Comparison of ENCODE assay signal across 8 mouse cellular contexts in genomic region chr19:46328081-46329030, GRCm38 (mm10). TPM values are rescaled to one million over a fixed set of nuclear protein-coding genes. Genes with fewer than 3 reads are reported as not detected.
DNase-seq lines count a peak whose midpoint lies in the region; ATAC-seq and TF ChIP-seq lines count a peak whose summit lies in the region.

TSS of gene Fbxl15 (plus strand) at chr19:46328184.

- TF ChIP-seq POLR2A in bone marrow, adult 2 months (IDR thresholded peaks at IDR 0.05; ENCODE audit: borderline replicate concordance, control insufficient read depth, low read depth, low read length) = peak; percentile 54; the same call in 1 of the 2 replicates

- H3K27me3 ChIP-seq in embryonic facial prominence, embryonic 15.5 days = peaks cover 43% of the 10 kb centered on the region
- peaks cover 37% of the 10 kb centered on the region for H3K27me3 ChIP-seq in kidney, embryonic 14.5 days (ENCODE audit: control insufficient read depth, insufficient read depth, low read length)
- H3K27me3 ChIP-seq in limb, embryonic 15.5 days = peaks cover 48% of the 10 kb centered on the region

- peak; percentile 90 for ATAC-seq in embryonic facial prominence, embryonic 15.5 days (ENCODE audit: insufficient number of reproducible peaks, low FRiP score, low TSS enrichment, low read depth)
- ATAC-seq in kidney, embryonic 14.5 days (ENCODE audit: low FRiP score, low TSS enrichment) = peak; percentile 86
- ATAC-seq in limb, embryonic 15.5 days (ENCODE audit: insufficient number of reproducible peaks, low FRiP score, low TSS enrichment, low read depth) = peak; percentile 87

- H3K4me1 ChIP-seq in bone marrow, adult 2 months (ENCODE audit: control insufficient read depth, insufficient read depth, low read length) = peaks cover 4% of the 10 kb centered on the region; the same call in 1 of the 2 replicates
- peaks cover 38% of the 10 kb centered on the region for H3K4me1 ChIP-seq in embryonic facial prominence, embryonic 15.5 days
- H3K4me1 ChIP-seq in kidney, embryonic 14.5 days (ENCODE audit: control insufficient read depth, insufficient read depth, low read length) = peaks cover 8% of the 10 kb centered on the region; the same call in 1 of the 2 replicates
- H3K4me1 ChIP-seq in limb, embryonic 15.5 days = peaks cover 32% of the 10 kb centered on the region

- H3K4me3 ChIP-seq in bone marrow, adult 2 months (replicated peaks; ENCODE audit: control insufficient read depth, low read depth, low read length) = peak within 1 kb of the TSS; percentile 99
- peak within 1 kb of the TSS; percentile 78 for H3K4me3 ChIP-seq in embryonic facial prominence, embryonic 15.5 days (replicated peaks)
- peak within 1 kb of the TSS; percentile 73 for H3K4me3 ChIP-seq in kidney, embryonic 14.5 days (ENCODE audit: low read length)
- H3K4me3 ChIP-seq in limb, embryonic 15.5 days = peak within 1 kb of the TSS; percentile 75

- no peaks in the 10 kb centered on the region for H3K9me3 ChIP-seq in embryonic facial prominence, embryonic 15.5 days (replicated peaks)
- H3K9me3 ChIP-seq in kidney, embryonic 14.5 days (ENCODE audit: control insufficient read depth, low read length) = no peaks in the 10 kb centered on the region
- H3K9me3 ChIP-seq in limb, embryonic 15.5 days = no peaks in the 10 kb centered on the region

- peak within 1 kb of the TSS; percentile 47 for H3K9ac ChIP-seq in embryonic facial prominence, embryonic 15.5 days
- peak within 1 kb of the TSS; percentile 53 for H3K9ac ChIP-seq in kidney, embryonic 14.5 days (ENCODE audit: low read depth, low read length)
- peak within 1 kb of the TSS; percentile 64 for H3K9ac ChIP-seq in limb, embryonic 15.5 days

- DNase-seq in 416B (ENCODE audit: low read depth) = peak; percentile 97
- peak; percentile 93 to 95 for DNase-seq in heart, adult 9 months (ENCODE audit: low spot score in 2 of 2)
- DNase-seq in monocyte, adult 2 months (ENCODE audit: low read depth in 1 of 2, low spot score in 2 of 2) = peak; percentile 83 to 91
- DNase-seq in spleen, postnatal 36 days (ENCODE audit: low spot score in 2 of 2) = peak; percentile 87 to 90

- H3K27ac ChIP-seq in bone marrow, adult 2 months (ENCODE audit: control insufficient read depth, insufficient read depth, low read depth, low read length, poor library complexity) = peak within 1 kb of the TSS; percentile 94
- peak within 1 kb of the TSS; percentile 92 for H3K27ac ChIP-seq in embryonic facial prominence, embryonic 15.5 days (replicated peaks)
- H3K27ac ChIP-seq in kidney, embryonic 14.5 days (ENCODE audit: low read depth, low read length) = peak within 1 kb of the TSS; percentile 82
- H3K27ac ChIP-seq in limb, embryonic 15.5 days = peak within 1 kb of the TSS; percentile 90

- H3K4me2 ChIP-seq in embryonic facial prominence, embryonic 15.5 days (replicated peaks) = peak within 1 kb of the TSS; percentile 100
- peak within 1 kb of the TSS; percentile 98 for H3K4me2 ChIP-seq in kidney, embryonic 14.5 days (replicated peaks; ENCODE audit: low read depth, low read length)
- peak within 1 kb of the TSS; percentile 100 for H3K4me2 ChIP-seq in limb, embryonic 15.5 days

- H3K36me3 ChIP-seq in embryonic facial prominence, embryonic 15.5 days = peaks cover 13% of the 10 kb centered on the region
- H3K36me3 ChIP-seq in kidney, embryonic 14.5 days (ENCODE audit: control insufficient read depth, insufficient read depth, low read length) = peaks cover 21% of the 10 kb centered on the region
- peaks cover 28% of the 10 kb centered on the region for H3K36me3 ChIP-seq in limb, embryonic 15.5 days

- under 1% methylated on average over 81 of the region's 81 CpGs for WGBS in bone marrow, adult 2 months
- under 1% methylated on average over 81 of the region's 81 CpGs for WGBS in embryonic facial prominence, embryonic 15.5 days
- under 1% methylated on average over 81 of the region's 81 CpGs for WGBS in kidney, embryonic 14.5 days
- WGBS in limb, embryonic 15.5 days = under 1% methylated on average over 81 of the region's 81 CpGs

- peak; percentile 9; the same call in 1 of the 2 replicates for TF ChIP-seq CTCF in bone marrow, adult 2 months (IDR thresholded peaks at IDR 0.05; ENCODE audit: control insufficient read depth, insufficient read depth, low read length)

RNA-seq across cellular contexts. Expression of gene Fbxl15, which starts in this region (rescaled TPM):
- polyA plus RNA-seq in bone marrow, adult 2 months (2011; ENCODE audit: insufficient read depth, insufficient read length, low replicate concordance, missing spikeins) = 1.2 and 3.0 TPM in 2 replicates
- 16.4 TPM in 2 replicates for polyA plus RNA-seq in embryonic facial prominence, embryonic 15.5 days (2015; fragmentation: Nextera tagmentation; extraction: Ambion mirVana)
- 14.2 and 18.2 TPM in 2 replicates for polyA plus RNA-seq in kidney, embryonic 14.5 days (2014; fragmentation: Nextera tagmentation; extraction: Ambion mirVana)
- 12.8 and 13.2 TPM in 2 replicates for polyA plus RNA-seq in limb, embryonic 15.5 days (2015; fragmentation: Nextera tagmentation; extraction: Ambion mirVana)

Comparison
In these comparisons a context has a peak if more than half of its experiments do, and no peak if none do; other contexts are left out.
1. Peak in every context shown above with its lines: DNase-seq, ATAC-seq, H3K4me3 ChIP-seq and H3K27ac ChIP-seq.